Mouse (Mus musculus) megakaryocyte progenitor cell, adult 5-6 weeks (primary cell): ENCODE results near the gene Usp48. TPM values are rescaled to one million over a fixed set of nuclear protein-coding genes. Genes with fewer than 3 reads are reported as not detected.

Experiments
- ATAC-seq: replicated peaks from 2 replicates; pipeline ENCODE4 v1.8.0; 2016; ENCODE audit warnings: mild to moderate bottlenecking, moderate TSS enrichment, inconsistent platforms; ENCODE audit not compliant: poor library complexity
- total RNA-seq, 2 experiments: library from RNA; stranded (forward) in 1 of 2; stranded (reverse) in 1 of 2; fragments of 157-497, 149-512 nt in 1 of 2; fragments of 200-1000 nt in 1 of 2; gene quantifications; 2 replicates each; pipeline versions ENCODE4 v1.2.3 to v1.2.4; 2015 to 2017

Usp48 gene
- total RNA-seq, 2 experiments from 2014 or later = 96.8 to 107 TPM

DNA sequence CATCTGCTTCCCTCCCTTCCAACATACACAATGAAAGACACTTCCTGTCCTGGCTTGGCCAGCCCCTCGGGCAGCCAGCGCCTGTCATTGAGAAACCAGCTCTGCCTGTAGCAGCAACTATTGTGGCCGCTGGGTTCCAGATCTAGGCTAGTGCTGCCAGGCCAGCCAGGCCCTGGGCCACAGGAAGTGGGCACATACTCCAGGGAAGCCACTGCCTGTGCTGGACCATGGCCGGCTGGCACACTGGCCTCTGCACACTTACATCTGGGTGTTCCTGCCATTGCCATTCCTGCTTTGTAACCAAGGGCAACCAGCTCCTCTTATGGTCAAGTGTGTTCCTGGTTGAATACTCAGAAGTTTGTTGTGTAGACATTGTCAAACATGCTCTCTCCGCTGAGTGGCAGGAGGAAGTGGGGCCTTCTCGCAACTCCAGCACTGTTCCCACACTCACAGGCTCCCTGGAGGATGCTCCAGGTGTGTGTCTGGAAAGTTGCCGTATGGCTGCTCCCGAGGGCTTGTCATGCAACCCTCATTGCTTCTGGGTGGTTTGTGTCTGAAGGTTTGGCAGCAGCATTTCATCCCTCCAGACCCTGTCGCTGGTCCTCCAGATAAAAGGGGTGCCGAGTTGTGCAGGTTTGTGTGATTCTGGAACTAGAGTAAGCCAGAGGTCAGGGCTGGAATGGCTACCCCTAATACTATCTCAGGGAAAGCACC lies 67.0 kb downstream of the Usp48 start:
- ATAC-seq = peak; percentile 45

GRCm38 (mm10) chr4:137661078-137661450 lies 67.5 kb downstream of the Usp48 start:
- ATAC-seq = no peak

GRCm38 (mm10) chr4:137661547-137661946 lies 68.0 kb downstream of the Usp48 start:
- no peak for ATAC-seq

- no peak for ATAC-seq
Measured at GRCm38 (mm10) chr4:137663491-137663890, 69.9 kb downstream of the Usp48 start.

GRCm38 (mm10) chr4:137664433-137664979 lies 71.0 kb downstream of the Usp48 start, which contains the start of gene Rap1gap:
TSS of gene Rap1gap (plus strand) at chr4:137664726.
- ATAC-seq = peak; percentile 13; the same call in 1 of the 2 replicates

DNA sequence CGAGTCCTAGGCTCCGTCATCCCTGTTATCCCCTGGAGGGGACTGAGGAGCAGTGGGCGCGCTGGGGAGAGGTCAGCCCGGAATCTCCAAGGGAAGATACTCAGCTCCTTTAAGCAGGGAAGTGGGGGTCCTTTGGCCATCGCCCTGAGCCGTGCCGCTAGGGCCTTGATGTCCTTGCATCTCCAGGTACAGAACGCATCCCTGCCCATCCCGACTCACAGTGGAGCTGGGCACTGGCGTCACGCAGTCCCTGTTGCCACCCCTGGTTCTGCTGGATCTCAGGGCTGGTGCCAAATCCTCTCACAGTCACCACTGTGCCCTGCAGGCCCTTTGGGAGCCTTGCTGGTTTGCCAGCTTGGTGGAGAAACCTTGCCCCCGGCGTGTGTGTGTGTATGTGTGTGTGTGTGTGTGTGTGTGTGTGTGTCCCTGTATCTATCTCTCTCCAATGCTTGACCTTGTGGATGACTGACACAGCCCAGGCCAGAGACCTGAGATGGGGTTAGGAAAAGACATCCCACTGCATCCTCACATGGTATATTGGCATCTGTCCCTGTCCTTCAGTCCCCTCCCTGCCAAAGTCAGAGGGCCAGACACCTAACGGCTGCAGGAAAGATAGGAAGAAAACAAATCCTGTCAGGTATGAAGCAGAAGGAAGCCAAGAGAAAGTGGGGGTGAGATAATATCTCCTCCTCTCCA lies 71.6 kb downstream of the Usp48 start:
- no peak for ATAC-seq

GRCm38 (mm10) chr4:137665791-137666190 lies 72.2 kb downstream of the Usp48 start:
- ATAC-seq = no peak

DNA sequence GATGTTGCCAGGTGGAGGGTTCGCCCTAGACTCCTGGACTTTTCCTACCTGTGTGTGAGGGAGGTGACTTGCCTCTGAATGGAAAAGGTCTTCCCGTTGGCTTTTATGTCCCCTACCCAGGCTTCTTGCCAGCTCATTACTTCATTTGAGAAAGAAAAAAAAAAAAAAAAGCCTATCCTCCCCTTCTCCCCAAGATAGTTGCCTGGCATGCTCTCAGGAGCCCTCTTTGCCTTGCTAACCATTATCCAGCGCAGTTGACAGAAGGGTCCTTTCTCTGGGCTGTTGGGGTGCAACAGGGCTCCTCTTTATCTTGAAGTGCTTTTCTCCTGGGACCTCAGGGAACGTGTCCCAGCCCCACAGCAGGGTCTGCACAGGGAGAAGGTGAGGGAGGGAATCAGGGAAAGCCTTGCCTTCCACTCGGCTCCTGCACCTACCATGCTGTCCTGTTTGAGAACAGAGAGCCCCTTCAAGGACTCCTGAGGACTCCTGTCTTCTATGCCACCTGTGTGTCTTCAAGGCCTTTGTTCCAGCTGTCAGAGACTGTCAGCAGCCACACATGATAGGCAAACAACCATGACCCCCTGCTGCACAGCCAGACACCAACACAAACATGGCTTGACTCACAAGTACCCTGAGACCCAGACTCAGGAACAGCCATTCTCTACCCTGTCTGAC lies 72.9 kb downstream of the Usp48 start:
- ATAC-seq = no peak

- ATAC-seq = no peak
Measured at GRCm38 (mm10) chr4:137666958-137667345, 73.4 kb downstream of the Usp48 start.

DNA sequence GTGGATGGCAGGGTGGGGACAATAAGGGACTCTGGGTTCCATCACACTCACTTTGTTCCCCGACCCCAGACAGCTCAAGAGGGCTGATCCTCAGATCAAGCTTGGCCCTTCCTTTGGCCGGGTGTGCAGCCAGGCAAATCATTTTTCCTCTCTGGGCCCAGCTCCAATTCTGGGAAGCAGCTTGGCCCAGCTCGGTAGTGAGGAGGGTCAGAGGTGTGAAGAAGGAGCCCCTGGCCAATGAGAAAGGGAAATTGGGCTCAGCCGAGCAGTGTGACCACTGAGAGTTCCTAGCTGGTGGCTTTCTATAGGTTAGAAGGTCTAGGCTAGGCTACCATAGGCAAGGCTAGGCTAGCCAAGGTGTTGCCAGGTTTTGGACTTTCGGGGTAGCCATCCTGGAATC lies 74.2 kb downstream of the Usp48 start:
- ATAC-seq = no peak

DNA sequence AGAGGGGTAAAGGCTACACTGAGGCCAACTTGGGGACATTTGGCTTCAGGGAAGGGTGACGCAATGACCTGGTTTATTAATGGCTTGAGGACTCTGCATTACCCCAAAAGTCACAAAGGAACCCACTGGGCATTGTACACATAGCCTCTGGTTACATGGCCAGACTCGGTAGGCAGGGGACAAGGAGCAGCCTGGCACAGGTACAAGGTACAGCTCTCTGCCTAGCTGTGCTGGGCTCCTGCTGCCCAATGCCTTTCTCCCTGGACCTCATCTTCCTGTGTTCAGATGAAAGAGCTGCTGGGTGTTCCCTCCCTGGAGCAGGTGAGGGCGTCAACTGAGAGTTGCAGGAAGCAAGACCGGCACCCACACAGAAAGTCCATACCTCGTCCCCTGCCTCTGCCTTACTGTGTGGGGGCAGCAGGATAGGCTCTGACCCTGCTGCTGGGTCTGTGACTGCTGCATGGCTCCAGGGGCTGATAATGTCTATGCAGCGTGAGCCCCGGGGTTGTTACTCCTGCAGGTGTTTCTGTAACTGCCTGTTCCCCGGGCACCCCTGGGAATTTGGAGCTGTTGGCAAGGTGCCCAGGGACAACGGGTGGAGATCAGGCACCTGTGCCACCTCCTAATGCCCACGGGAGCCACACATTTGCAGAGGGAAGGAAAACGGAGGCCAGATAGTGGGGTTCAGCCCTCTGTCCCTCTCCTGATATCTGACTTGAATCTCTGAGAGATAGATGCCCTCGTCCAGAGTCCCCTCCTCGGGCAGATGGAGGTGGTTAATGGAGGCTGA lies 78.4 kb downstream of the Usp48 start:
- no peak for ATAC-seq

- no peak for ATAC-seq
Measured at GRCm38 (mm10) chr4:137675566-137675965, 82.0 kb downstream of the Usp48 start.

- peak; percentile 93 for ATAC-seq
Measured at GRCm38 (mm10) chr4:137676057-137676456, 82.5 kb downstream of the Usp48 start.

- no peak for ATAC-seq
Measured at GRCm38 (mm10) chr4:137676700-137677484, 83.3 kb downstream of the Usp48 start.

DNA sequence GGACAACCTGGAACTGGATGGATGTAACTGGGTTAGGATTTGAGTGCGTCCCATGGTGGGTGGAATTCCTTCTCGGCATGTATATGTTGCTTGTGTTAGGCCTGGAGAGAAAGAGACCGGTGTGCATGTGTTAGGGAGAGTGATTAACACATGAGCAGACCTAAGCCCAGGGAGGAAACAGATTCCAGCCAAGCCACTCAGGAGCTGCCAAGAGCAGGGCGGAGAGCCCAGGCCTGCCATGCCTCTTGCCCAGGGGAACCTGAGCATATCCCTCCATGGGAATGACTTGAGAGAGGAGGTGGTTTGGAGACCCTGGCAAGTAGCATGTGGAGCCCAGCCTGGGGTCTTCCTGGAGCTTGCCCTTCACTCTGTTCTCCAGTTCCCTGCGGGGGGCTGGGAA lies 84.4 kb downstream of the Usp48 start:
- no peak for ATAC-seq

- ATAC-seq = no peak
Measured at GRCm38 (mm10) chr4:137678568-137678967, 85.0 kb downstream of the Usp48 start.

- no peak for ATAC-seq
Measured at GRCm38 (mm10) chr4:137679979-137680550, 86.5 kb downstream of the Usp48 start.

DNA sequence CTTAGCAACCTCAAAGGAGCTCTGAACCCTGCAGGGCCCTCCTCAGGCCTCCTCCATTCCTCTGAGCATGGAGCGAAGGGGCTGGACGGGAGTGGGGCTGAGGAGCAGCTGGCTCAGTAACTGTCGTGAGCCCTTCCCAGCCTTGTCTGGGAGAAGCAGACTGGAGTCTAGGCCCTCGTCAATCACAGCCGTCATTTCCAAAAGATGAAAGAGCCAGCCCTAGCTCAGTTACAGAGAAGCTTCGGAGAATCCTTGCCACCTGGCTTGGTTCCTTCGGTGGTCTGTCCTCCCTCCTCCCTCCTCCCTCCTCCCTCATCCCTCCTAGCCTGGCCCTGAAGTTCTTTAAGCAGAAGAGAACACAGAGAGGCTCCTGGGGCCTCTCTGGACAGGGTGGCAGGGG lies 87.2 kb downstream of the Usp48 start:
- no peak for ATAC-seq

GRCm38 (mm10) chr4:137681408-137682104 lies 88.0 kb downstream of the Usp48 start:
- ATAC-seq = no peak
